Mouse (Mus musculus) liver, postnatal 0 days (tissue): ENCODE results near the gene 5330417C22Rik. TPM values are rescaled to one million over a fixed set of nuclear protein-coding genes. Genes with fewer than 3 reads are reported as not detected.
"Not testable (repeated sequence)": the region's sequence is repeated elsewhere in the genome, so short reads cannot be mapped to it uniquely, and the experiment has no call there.

Experiments
- ATAC-seq: fragments of 200-750 bp; cut with Nextera tagmentation; 2 replicates; pipeline ENCODE4 v1.8.0; 2017; ENCODE audit warnings: mild to moderate bottlenecking, moderate library complexity
- DNase-seq: peaks from one replicate; pipeline ENCODE4 v3.0.0-alpha.2; 2016
- H3K27ac ChIP-seq: fragments of 300-500 bp; sonication (generic); 2 replicates; pipeline ENCODE4 v1.5.1; 2014; ENCODE audit warnings: antibody characterized with exemption, moderate library complexity, mild to moderate bottlenecking, low read depth
- H3K27me3 ChIP-seq: fragments of 300-500 bp; sonication (generic); 2 replicates; pipeline ENCODE4 v1.6.1; 2014; ENCODE audit warnings: low read length, control low read depth, mixed read lengths; ENCODE audit not compliant: insufficient read depth
- H3K36me3 ChIP-seq: fragments of 300-500 bp; sonication (generic); replicated peaks from 2 replicates; pipeline ENCODE4 v1.6.1; 2014; ENCODE audit warnings: mild to moderate bottlenecking, control low read depth, low read length, moderate library complexity, mixed read lengths; ENCODE audit not compliant: insufficient read depth
- H3K4me1 ChIP-seq: fragments of 300-500 bp; sonication (generic); 2 replicates; pipeline ENCODE4 v1.6.1; 2014; ENCODE audit warnings: antibody characterized with exemption, mild to moderate bottlenecking, control low read depth; ENCODE audit not compliant: insufficient read depth
- H3K4me2 ChIP-seq: fragments of 300-500 bp; sonication (generic); 2 replicates; pipeline ENCODE4 v1.6.1; 2014; ENCODE audit warnings: low read depth, mild to moderate bottlenecking, low read length, moderate library complexity, mixed read lengths
- H3K4me3 ChIP-seq: fragments of 300-500 bp; sonication (generic); 2 replicates; pipeline ENCODE4 v1.5.1; 2014; ENCODE audit warnings: low read depth, low read length
- H3K9ac ChIP-seq: fragments of 300-500 bp; sonication (generic); replicated peaks from 2 replicates; pipeline ENCODE4 v1.6.1; 2014; ENCODE audit warnings: mild to moderate bottlenecking, moderate library complexity
- H3K9me3 ChIP-seq: fragments of 300-500 bp; sonication (generic); 2 replicates; pipeline ENCODE4 v1.6.1; 2016; ENCODE audit warnings: mild to moderate bottlenecking, control low read depth, low read length, mixed read lengths
- CTCF ChIP-seq: sonication (generic); IDR thresholded peaks from 2 replicates; pipeline ENCODE4 v1.5.1; 2016; ENCODE audit warnings: antibody characterized with exemption, low read depth
- EP300 ChIP-seq: IDR thresholded peaks from 2 replicates; pipeline ENCODE4 v1.6.1; 2016; ENCODE audit warnings: antibody characterized with exemption, low read depth, mild to moderate bottlenecking
- WGBS: fragments of 180-500 bp; shearing (Covaris S2); extraction: QIAGEN DNeasy Blood & Tissue Kit; methylation state at CpG from one replicate; pipeline ENCODE4 v1.1.7; 2014; ENCODE audit not compliant: insufficient replicate concordance; 5-methylcytosine and 5-hydroxymethylcytosine counted together
- polyA plus RNA-seq: library from polyadenylated mRNA; unstranded; fragments of >200 nt; fragmentation: Nextera tagmentation; extraction: Ambion mirVana; gene quantifications from 2 replicates; pipeline ENCODE4 v1.2.1, GENCODE M21; 2015

The 5330417C22Rik gene
- polyA plus RNA-seq, 1 experiment from 2014 or later, result 0.72 TPM

DNA sequence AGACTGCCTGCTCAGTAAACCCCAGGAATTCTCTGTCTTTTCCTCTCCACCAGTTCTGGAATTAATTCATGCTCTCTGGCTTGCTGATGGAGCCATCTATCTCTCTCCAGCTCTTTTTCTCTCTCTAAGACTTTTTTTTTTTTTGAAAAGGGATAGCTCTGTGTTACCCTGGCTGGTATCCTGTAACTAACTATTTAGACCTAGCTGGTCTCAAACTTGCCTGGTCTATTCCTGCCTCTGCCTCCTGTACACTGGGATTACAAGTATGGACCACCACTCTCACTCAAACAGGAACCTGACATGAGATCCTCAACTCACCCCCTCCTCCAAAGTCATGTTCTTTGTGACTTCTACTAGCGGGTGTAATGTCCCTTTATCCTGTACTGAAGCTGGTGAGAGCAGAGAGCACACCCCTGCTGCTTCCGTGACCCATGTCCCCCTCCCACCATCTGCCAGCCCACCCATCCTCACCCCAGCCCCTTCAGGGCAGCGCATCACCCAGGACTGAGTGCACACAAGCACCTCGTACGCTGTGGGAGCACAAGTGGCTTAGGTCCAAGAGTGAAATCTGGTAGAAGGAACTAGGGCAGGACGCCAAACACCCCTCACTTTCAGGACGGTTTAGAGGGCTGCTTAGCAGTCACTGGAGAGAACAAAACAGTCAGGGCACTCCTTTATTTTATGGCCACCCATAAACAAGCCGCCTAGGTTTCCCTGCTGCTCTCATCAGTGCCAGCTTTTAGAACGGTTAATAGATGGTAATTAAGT, 25.4 kb downstream of the 5330417C22Rik start:
- 48% methylated on average over 9 of the region's 9 CpGs for WGBS
- no peak overlapping the region for H3K9ac ChIP-seq
- no peak overlapping the region for H3K27ac ChIP-seq
- H3K36me3 ChIP-seq, result no peaks in the 10 kb centered on the region
- no peaks in the 10 kb centered on the region for H3K9me3 ChIP-seq
- ATAC-seq (no peak), DNase-seq (no peak)
- H3K4me1 ChIP-seq, result 0 out of 2 replicates have a peak, but pooled peaks cover 4% of the 10 kb centered on the region
- H3K4me3 ChIP-seq, result no peak overlapping the region
- no peak for TF ChIP-seq EP300
- no peak for TF ChIP-seq CTCF
- H3K27me3 ChIP-seq, result no peaks in the 10 kb centered on the region
- no peak overlapping the region for H3K4me2 ChIP-seq

- ATAC-seq (no peak), DNase-seq (no peak)
- Histone ChIP-seq H3K4me2 (no peak overlapping the region), H3K4me1 (0 out of 2 replicates have a peak, but pooled peaks cover 4% of the 10 kb centered on the region), H3K27me3 (no peaks in the 10 kb centered on the region), H3K36me3 (no peaks in the 10 kb centered on the region), H3K4me3 (no peak overlapping the region), H3K9me3 (no peaks in the 10 kb centered on the region), H3K9ac (no peak overlapping the region), H3K27ac (no peak overlapping the region)
- 60% methylated on average over 1 of the region's 2 CpGs for WGBS
- TF ChIP-seq EP300 (no peak), CTCF (no peak)
These were observed 26.2 kb downstream of the 5330417C22Rik start for GRCm38 (mm10) chr3:108510156-108510555.

DNA sequence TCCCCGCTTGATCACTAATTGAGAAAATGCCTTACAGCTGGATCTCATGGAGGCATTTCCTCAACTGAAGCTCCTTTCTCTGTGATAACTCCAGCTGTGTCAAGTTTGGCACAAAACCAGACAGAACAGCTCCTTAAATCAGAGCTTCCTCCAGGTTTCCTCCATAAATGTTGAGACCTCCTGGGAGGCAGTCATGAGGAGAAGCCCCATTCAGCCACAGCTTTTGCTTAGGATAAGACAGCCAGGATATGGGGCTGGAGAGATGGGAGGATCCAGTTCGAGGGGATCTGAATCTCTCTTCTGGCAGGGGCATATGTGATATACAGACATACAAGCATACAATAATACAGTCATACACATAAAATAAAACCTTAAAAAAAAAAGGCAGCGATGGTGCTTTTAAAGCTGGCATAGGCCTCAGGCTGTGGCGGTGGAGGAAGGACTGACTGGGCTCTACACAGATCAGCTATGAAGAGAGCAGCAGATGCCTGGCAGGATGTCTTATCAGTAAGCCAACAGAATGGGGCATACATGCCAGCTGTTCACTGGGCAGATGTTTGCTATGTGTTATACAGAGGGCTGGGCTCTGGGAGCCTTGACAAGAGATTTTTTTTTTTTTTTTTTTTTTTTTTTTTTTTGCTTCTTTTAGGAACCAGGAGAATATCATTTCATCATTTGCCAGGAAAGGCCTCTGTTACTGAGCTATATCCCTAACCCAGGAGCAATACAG, 27.4 kb downstream of the 5330417C22Rik start:
- 0 out of 2 replicates have a peak, but pooled peaks cover 3% of the 10 kb centered on the region for H3K27me3 ChIP-seq
- no peak overlapping the region for H3K4me3 ChIP-seq
- peak overlapping the region; percentile 16; the same call in 1 of the 2 replicates for H3K27ac ChIP-seq
- H3K9ac ChIP-seq, result no peak overlapping the region
- H3K9me3 ChIP-seq, result no peaks in the 10 kb centered on the region
- TF ChIP-seq CTCF (no peak), EP300 (peak; percentile 91)
- H3K4me2 ChIP-seq, result no peak overlapping the region
- ATAC-seq, result peak; percentile 100
- WGBS, result 60% methylated on average over 3 of the region's 4 CpGs
- H3K4me1 ChIP-seq, result 0 out of 2 replicates have a peak, but pooled peaks cover 4% of the 10 kb centered on the region
- peak; percentile 50 for DNase-seq
- no peaks in the 10 kb centered on the region for H3K36me3 ChIP-seq

GRCm38 (mm10) chr3:108503908-108504307, 32.4 kb downstream of the 5330417C22Rik start:
- WGBS, result 62% methylated on average over 4 of the region's 4 CpGs

GRCm38 (mm10) chr3:108501411-108501810, 34.9 kb downstream of the 5330417C22Rik start:
- H3K36me3 ChIP-seq, H3K4me3 ChIP-seq, ATAC-seq, H3K27ac ChIP-seq, H3K9ac ChIP-seq, H3K27me3 ChIP-seq, H3K4me1 ChIP-seq, H3K9me3 ChIP-seq, DNase-seq, H3K4me2 ChIP-seq: not testable (repeated sequence)
- 74% methylated on average over 3 of the region's 3 CpGs for WGBS

More at GRCm38 (mm10) chr3:108503908-108504307, 32.4 kb downstream of the 5330417C22Rik start:
- Histone ChIP-seq H3K9me3 (no peaks in the 10 kb centered on the region), H3K4me3 (no peak overlapping the region), H3K36me3 (no peaks in the 10 kb centered on the region), H3K4me1 (0 out of 2 replicates have a peak, but pooled peaks cover 3% of the 10 kb centered on the region), H3K4me2 (no peak overlapping the region), H3K9ac (no peak overlapping the region), H3K27ac (no peak overlapping the region), H3K27me3 (0 out of 2 replicates have a peak, but pooled peaks cover 3% of the 10 kb centered on the region)
- no peak for TF ChIP-seq EP300
- TF ChIP-seq CTCF, result no peak
- DNase-seq (no peak), ATAC-seq (no peak)

DNA sequence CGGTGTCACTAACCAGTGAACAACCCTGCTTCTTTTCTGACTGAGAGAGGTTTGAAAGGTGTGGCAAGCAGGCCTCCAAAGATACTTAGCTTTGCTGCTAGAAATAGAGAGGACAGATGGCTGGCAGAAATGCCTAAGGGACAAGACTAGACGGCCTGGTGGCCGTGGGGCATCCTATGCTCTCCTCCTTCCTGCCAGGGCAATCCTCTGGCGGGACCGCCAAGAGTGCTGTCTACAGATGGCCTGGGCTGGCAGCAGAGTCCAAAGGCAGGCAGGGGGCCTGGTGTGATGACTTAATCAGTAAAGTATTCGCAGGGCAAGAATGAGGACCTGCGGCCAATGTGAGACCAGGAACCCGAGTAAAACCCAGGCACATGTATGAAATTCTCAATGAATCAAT, 36.5 kb downstream of the 5330417C22Rik start:
- 83% methylated on average over 8 of the region's 8 CpGs for WGBS
- no peak for ATAC-seq
- DNase-seq, result no peak
- no peak overlapping the region for H3K27ac ChIP-seq
- H3K9me3 ChIP-seq, result no peaks in the 10 kb centered on the region
- H3K27me3 ChIP-seq, result 0 out of 2 replicates have a peak, but pooled peaks cover 3% of the 10 kb centered on the region
- no peak overlapping the region for H3K4me3 ChIP-seq
- no peak overlapping the region for H3K9ac ChIP-seq
- H3K36me3 ChIP-seq, result no peaks in the 10 kb centered on the region
- TF ChIP-seq EP300, result no peak
- no peak for TF ChIP-seq CTCF
- H3K4me2 ChIP-seq, result no peak overlapping the region
- H3K4me1 ChIP-seq, result no peaks in the 10 kb centered on the region
